7 mouse cellular contexts compared by ENCODE assay signal in the genomic region with DNA sequence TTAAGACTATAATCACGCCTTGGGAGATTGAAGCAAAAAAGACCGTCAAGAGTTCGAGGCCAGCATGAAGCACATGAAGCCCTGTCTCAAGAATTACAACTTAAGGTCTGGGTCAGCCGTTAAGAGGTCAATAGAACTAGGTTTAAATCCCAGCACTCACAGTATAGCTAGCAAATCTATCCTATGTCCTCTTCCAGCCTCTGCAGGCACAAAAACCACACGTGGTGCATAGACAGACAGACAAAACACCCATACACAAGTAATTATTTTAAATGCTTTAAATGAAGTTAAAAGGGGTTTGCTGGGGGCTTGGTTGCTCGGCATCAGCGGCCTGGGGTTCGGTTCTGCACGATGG. TPM values are rescaled to one million over a fixed set of nuclear protein-coding genes. Genes with fewer than 3 reads are reported as not detected.
DNase-seq lines count a peak whose midpoint lies in the region; ATAC-seq and TF ChIP-seq lines count a peak whose summit lies in the region.

No protein-coding gene starts in this region.

- no peaks in the 10 kb centered on the region for H3K27me3 ChIP-seq in embryonic facial prominence, embryonic 13.5 days
- no peaks in the 10 kb centered on the region for H3K27me3 ChIP-seq in intestine, embryonic 14.5 days (replicated peaks; ENCODE audit: control insufficient read depth, insufficient read depth, low read length)
- no peaks in the 10 kb centered on the region for H3K27me3 ChIP-seq in neural tube, embryonic 14.5 days (ENCODE audit: control insufficient read depth, insufficient read depth, low read length)

- peak overlapping the region; percentile 60; the same call in 1 of the 2 replicates for H3K27ac ChIP-seq in embryonic facial prominence, embryonic 13.5 days
- H3K27ac ChIP-seq in intestine, embryonic 14.5 days (ENCODE audit: low read depth) = 0 out of 2 replicates have a peak overlapping the region, but pooled peaks have one; percentile 59
- 0 out of 2 replicates have a peak overlapping the region, but pooled peaks have one; percentile 29 for H3K27ac ChIP-seq in neural tube, embryonic 14.5 days (ENCODE audit: low read depth, low read length)

- DNase-seq in lung, adult 2 months = no peak
- DNase-seq in lung, postnatal 25 days (ENCODE audit: low spot score) = no peak
- no peak for DNase-seq in intestine, embryonic 14.5 days (ENCODE audit: low spot score)
- no peak for DNase-seq in gastrocnemius, postnatal 25 days
- DNase-seq in adrenal gland, postnatal 10 days = no peak

- no peak for TF ChIP-seq POLR2A in lung, adult 2 months (IDR thresholded peaks at IDR 0.05; ENCODE audit: borderline replicate concordance, extremely low read depth, low read depth, low read length)

- no peak for TF ChIP-seq CTCF in lung, adult 2 months (IDR thresholded peaks at IDR 0.05; ENCODE audit: insufficient read depth, low read length)

- H3K36me3 ChIP-seq in embryonic facial prominence, embryonic 13.5 days = peaks cover 18% of the 10 kb centered on the region
- H3K36me3 ChIP-seq in intestine, embryonic 14.5 days (ENCODE audit: control insufficient read depth, insufficient read depth, low read length) = peaks cover 5% of the 10 kb centered on the region
- peaks cover 3% of the 10 kb centered on the region for H3K36me3 ChIP-seq in neural tube, embryonic 14.5 days (ENCODE audit: control insufficient read depth, insufficient read depth, low read length)

- 37% methylated on average over 9 of the region's 9 CpGs for WGBS in lung, adult 2 months
- 41% methylated on average over 9 of the region's 9 CpGs for WGBS in embryonic facial prominence, embryonic 13.5 days
- 40% methylated on average over 9 of the region's 9 CpGs for WGBS in intestine, embryonic 14.5 days
- WGBS in neural tube, embryonic 14.5 days = 44% methylated on average over 9 of the region's 9 CpGs

- peaks cover 3% of the 10 kb centered on the region; the same call in 1 of the 2 replicates for H3K4me1 ChIP-seq in lung, adult 2 months (ENCODE audit: control insufficient read depth, insufficient read depth, low read length)
- peaks cover 15% of the 10 kb centered on the region for H3K4me1 ChIP-seq in embryonic facial prominence, embryonic 13.5 days
- peaks cover 7% of the 10 kb centered on the region for H3K4me1 ChIP-seq in intestine, embryonic 14.5 days (replicated peaks; ENCODE audit: control insufficient read depth, insufficient read depth, low read length)
- peaks cover 8% of the 10 kb centered on the region for H3K4me1 ChIP-seq in neural tube, embryonic 14.5 days (ENCODE audit: control insufficient read depth, insufficient read depth, low read length)

- no peaks in the 10 kb centered on the region for H3K9me3 ChIP-seq in embryonic facial prominence, embryonic 13.5 days
- no peaks in the 10 kb centered on the region for H3K9me3 ChIP-seq in intestine, embryonic 14.5 days (ENCODE audit: control insufficient read depth, low read length)
- H3K9me3 ChIP-seq in neural tube, embryonic 14.5 days (ENCODE audit: control insufficient read depth, low read length) = no peaks in the 10 kb centered on the region

- H3K9ac ChIP-seq in embryonic facial prominence, embryonic 13.5 days = peak overlapping the region; percentile 95
- peak overlapping the region; percentile 96 for H3K9ac ChIP-seq in intestine, embryonic 14.5 days (ENCODE audit: low read length)
- H3K9ac ChIP-seq in neural tube, embryonic 14.5 days (replicated peaks; ENCODE audit: low read depth, low read length) = peak overlapping the region; percentile 81; the same call in 1 of the 2 replicates

- H3K4me2 ChIP-seq in embryonic facial prominence, embryonic 13.5 days = peak overlapping the region; percentile 87
- peak overlapping the region; percentile 92 for H3K4me2 ChIP-seq in intestine, embryonic 14.5 days (ENCODE audit: low read length)
- peak overlapping the region; percentile 76 for H3K4me2 ChIP-seq in neural tube, embryonic 14.5 days (ENCODE audit: low read depth, low read length)

- ATAC-seq in embryonic facial prominence, embryonic 13.5 days (ENCODE audit: insufficient number of reproducible peaks, insufficient read depth, low FRiP score, low TSS enrichment, low read depth) = peak; percentile 13; the same call in 1 of the 2 replicates
- ATAC-seq in intestine, embryonic 14.5 days (replicated peaks; ENCODE audit: low FRiP score, low TSS enrichment, low read depth) = peak; percentile 10; the same call in 1 of the 2 replicates
- ATAC-seq in neural tube, embryonic 14.5 days (ENCODE audit: low read depth) = peak; percentile 50

- H3K4me3 ChIP-seq in lung, adult 2 months (replicated peaks; ENCODE audit: extremely low read depth, low read depth, low read length) = peak overlapping the region; percentile 52
- H3K4me3 ChIP-seq in embryonic facial prominence, embryonic 13.5 days = peak overlapping the region; percentile 97
- peak overlapping the region; percentile 96 for H3K4me3 ChIP-seq in intestine, embryonic 14.5 days (ENCODE audit: low read depth, low read length)
- peak overlapping the region; percentile 74 for H3K4me3 ChIP-seq in neural tube, embryonic 14.5 days (ENCODE audit: low read depth, low read length)

RNA-seq across cellular contexts. Expression of a gene that starts 0.3 kb away (rescaled TPM):
- 39.0 and 48.0 TPM in 2 replicates for polyA plus RNA-seq in lung, adult 2 months (2012; rRNA removed)
- 82.7 and 93.2 TPM in 2 replicates for polyA plus RNA-seq in embryonic facial prominence, embryonic 13.5 days (2015; fragmentation: Nextera tagmentation; extraction: Ambion mirVana)
- 80.0 and 84.6 TPM in 2 replicates for polyA plus RNA-seq in intestine, embryonic 14.5 days (2014; fragmentation: Nextera tagmentation; extraction: Ambion mirVana)
- polyA plus RNA-seq in neural tube, embryonic 14.5 days (2014; fragmentation: Nextera tagmentation; extraction: Ambion mirVana) = 91.1 and 96.4 TPM in 2 replicates
- total RNA-seq in gastrocnemius, postnatal 25 days (2021) = 10 to 100 TPM; 27.6 to 29.8 TPM
- 10 to 100 TPM; 47.6 to 48.4 TPM for total RNA-seq in adrenal gland, postnatal 10 days (2021)

RNA-seq across cellular contexts. Expression of a gene that starts 6.5 kb away (rescaled TPM):
- 56.9 and 133 TPM in 2 replicates for polyA plus RNA-seq in lung, adult 2 months (2012; rRNA removed)
- not detected in 2 replicates for polyA plus RNA-seq in embryonic facial prominence, embryonic 13.5 days (2015; fragmentation: Nextera tagmentation; extraction: Ambion mirVana)
- 2.2 and 3.1 TPM in 2 replicates for polyA plus RNA-seq in intestine, embryonic 14.5 days (2014; fragmentation: Nextera tagmentation; extraction: Ambion mirVana)
- not detected in 2 replicates for polyA plus RNA-seq in neural tube, embryonic 14.5 days (2014; fragmentation: Nextera tagmentation; extraction: Ambion mirVana)
- 10 to 100 TPM in 1 of 2 experiments, 1 to 10 TPM in 1; 1.1 to 67.8 TPM for total RNA-seq in gastrocnemius, postnatal 25 days (2021)
- total RNA-seq in adrenal gland, postnatal 10 days (2021) = 100 to 1,000 TPM; 397 to 418 TPM

RNA-seq across cellular contexts. Expression of a gene that starts 16.2 kb away (rescaled TPM):
- 57.2 and 62.4 TPM in 2 replicates for polyA plus RNA-seq in lung, adult 2 months (2012; rRNA removed)
- 9.1 and 9.2 TPM in 2 replicates for polyA plus RNA-seq in embryonic facial prominence, embryonic 13.5 days (2015; fragmentation: Nextera tagmentation; extraction: Ambion mirVana)
- polyA plus RNA-seq in intestine, embryonic 14.5 days (2014; fragmentation: Nextera tagmentation; extraction: Ambion mirVana) = 8.4 and 9.0 TPM in 2 replicates
- 0.21 and 0.28 TPM in 2 replicates for polyA plus RNA-seq in neural tube, embryonic 14.5 days (2014; fragmentation: Nextera tagmentation; extraction: Ambion mirVana)
- under 1 TPM in 1 of 2 experiments, not detected in 1; 0.16 TPM for total RNA-seq in gastrocnemius, postnatal 25 days (2021)
- 1 to 10 TPM; 1.1 to 1.5 TPM for total RNA-seq in adrenal gland, postnatal 10 days (2021)

RNA-seq across cellular contexts. Expression of a gene that starts 22.9 kb away (rescaled TPM):
- polyA plus RNA-seq in lung, adult 2 months (2012; rRNA removed) = 43.1 and 44.9 TPM in 2 replicates
- polyA plus RNA-seq in embryonic facial prominence, embryonic 13.5 days (2015; fragmentation: Nextera tagmentation; extraction: Ambion mirVana) = 25.3 and 32.1 TPM in 2 replicates
- 21.9 and 27.4 TPM in 2 replicates for polyA plus RNA-seq in intestine, embryonic 14.5 days (2014; fragmentation: Nextera tagmentation; extraction: Ambion mirVana)
- 19.7 and 23.6 TPM in 2 replicates for polyA plus RNA-seq in neural tube, embryonic 14.5 days (2014; fragmentation: Nextera tagmentation; extraction: Ambion mirVana)
- 1 to 10 TPM; 8.0 to 9.7 TPM for total RNA-seq in gastrocnemius, postnatal 25 days (2021)
- total RNA-seq in adrenal gland, postnatal 10 days (2021) = 10 to 100 TPM; 16.4 to 24.4 TPM

RNA-seq across cellular contexts. Expression of a gene that starts 29.2 kb away (rescaled TPM):
- 75.5 and 100.0 TPM in 2 replicates for polyA plus RNA-seq in lung, adult 2 months (2012; rRNA removed)
- polyA plus RNA-seq in embryonic facial prominence, embryonic 13.5 days (2015; fragmentation: Nextera tagmentation; extraction: Ambion mirVana) = 7.0 and 7.9 TPM in 2 replicates
- 15.3 and 18.5 TPM in 2 replicates for polyA plus RNA-seq in intestine, embryonic 14.5 days (2014; fragmentation: Nextera tagmentation; extraction: Ambion mirVana)
- 1.6 and 2.4 TPM in 2 replicates for polyA plus RNA-seq in neural tube, embryonic 14.5 days (2014; fragmentation: Nextera tagmentation; extraction: Ambion mirVana)
- 1 to 10 TPM; 6.0 to 8.0 TPM for total RNA-seq in gastrocnemius, postnatal 25 days (2021)
- 10 to 100 TPM; 22.6 to 25.0 TPM for total RNA-seq in adrenal gland, postnatal 10 days (2021)

Comparison
In these comparisons a context has a peak if more than half of its experiments do, and no peak if none do; other contexts are left out.
1. RNA of a gene that starts 6.5 kb away (polyA plus RNA-seq): 56.9 to 133 TPM in lung, adult 2 months; 2.2 to 3.1 TPM in intestine, embryonic 14.5 days, not detected in embryonic facial prominence, embryonic 13.5 days and not detected in neural tube, embryonic 14.5 days; every median in the first group is over 10 times any median in the second.
2. Peak in every context shown above with its lines, with median percentiles within 50 percentile points of each other: H3K4me3 ChIP-seq, ATAC-seq, H3K27ac ChIP-seq, H3K4me2 ChIP-seq and H3K9ac ChIP-seq.